ENCODE assay signal across 27 mouse cellular contexts in genomic region chr2:127339262-127339661, GRCm38 (mm10). TPM values are rescaled to one million over a fixed set of nuclear protein-coding genes. Genes with fewer than 3 reads are reported as not detected.
A peak's percentile ranks its signal among the peaks of the same experiment; 100 is the strongest.
DNase-seq lines count a peak whose midpoint lies in the region; ATAC-seq and TF ChIP-seq lines count a peak whose summit lies in the region.
"Had no signal": no experiment of that assay in that cellular context is flagged by ENCODE, and none has a peak within 500 bp of the region (broad histone marks: within the 10 kb centered on the region; RNA-seq: fewer than 3 reads in every experiment).

No protein-coding gene starts in this region.

- H3K4me3 ChIP-seq in spleen, adult 2 months (ENCODE audit: extremely low read depth, insufficient read depth, insufficient read length) = no peak overlapping the region
- no peak overlapping the region for H3K4me3 ChIP-seq in bone marrow, adult 2 months (replicated peaks; ENCODE audit: control insufficient read depth, low read depth, low read length)
- H3K4me3 ChIP-seq: embryonic facial prominence, embryonic 10.5 days; embryonic facial prominence, embryonic 12.5 days; forebrain, embryonic 13.5 days; forebrain, embryonic 15.5 days had no signal

- no peak for ATAC-seq in CD4-positive, CD25-positive, alpha-beta regulatory T cell, adult 4 months
- ATAC-seq: forebrain, embryonic 13.5 days; forebrain, embryonic 15.5 days; forebrain, postnatal 0 days; Patski had no signal

- DNase-seq in CD4-positive, CD25-positive, alpha-beta regulatory T cell, adult 2 months (ENCODE audit: low read depth, low spot score) = peak; percentile 49
- no peak for DNase-seq in spleen, adult 2 months (ENCODE audit: low read depth in 1 of 2, low spot score in 2 of 2)
- no peak for DNase-seq in spleen, postnatal 36 days (ENCODE audit: low spot score in 2 of 2)
- peak; percentile 19 for DNase-seq in A20 (ENCODE audit: low read depth, low spot score)
- no peak for DNase-seq in layer of hippocampus, adult 9-11 months
- no peak for DNase-seq in urinary bladder, adult 2 months (ENCODE audit: low spot score)
- DNase-seq: adrenal gland, adult 2 months; adrenal gland, postnatal 10 days; adrenal gland, postnatal 25 days; cerebellum, adult 11-12 months; cerebellum, adult 2 months; cerebellum, adult 9-10 months; cerebellum, postnatal 10 days; cerebellum, postnatal 25 days; forebrain, postnatal 0 days had no signal

- peak overlapping the region; percentile 33 for H3K27ac ChIP-seq in spleen, adult 2 months (ENCODE audit: insufficient read depth, low read length)
- 0 out of 2 replicates have a peak overlapping the region, but pooled peaks have one; percentile 21 for H3K27ac ChIP-seq in bone marrow, adult 2 months (ENCODE audit: control insufficient read depth, insufficient read depth, low read depth, low read length, poor library complexity)
- H3K27ac ChIP-seq: embryonic facial prominence, embryonic 10.5 days; embryonic facial prominence, embryonic 12.5 days; forebrain, embryonic 13.5 days; forebrain, embryonic 15.5 days had no signal

- 65% methylated on average over 6 of the region's 6 CpGs for WGBS in spleen, adult 2 months
- WGBS in bone marrow, adult 2 months = 69% methylated on average over 6 of the region's 6 CpGs

- no peak; the same call in 1 of the 2 replicates for TF ChIP-seq POLR2A in spleen, adult 2 months (IDR thresholded peaks at IDR 0.05; ENCODE audit: low read depth, low read length)
- no peak for TF ChIP-seq POLR2A in bone marrow, adult 2 months (IDR thresholded peaks at IDR 0.05; ENCODE audit: borderline replicate concordance, control insufficient read depth, low read depth, low read length)

- peaks cover 21% of the 10 kb centered on the region for H3K36me3 ChIP-seq in spleen, adult 2 months (ENCODE audit: control insufficient read depth, insufficient read depth, low read length)
- H3K36me3 ChIP-seq: embryonic facial prominence, embryonic 10.5 days; embryonic facial prominence, embryonic 12.5 days; forebrain, embryonic 15.5 days; G1E had no signal

- H3K27me3 ChIP-seq in spleen, adult 2 months (ENCODE audit: control insufficient read depth, insufficient read depth, low read length) = no peaks in the 10 kb centered on the region
- H3K27me3 ChIP-seq: Patski had no signal

- TF ChIP-seq CTCF in spleen, adult 2 months (IDR thresholded peaks at IDR 0.05; ENCODE audit: extremely low read depth, insufficient read depth, insufficient read length, insufficient replicate concordance) = no peak
- no peak for TF ChIP-seq CTCF in bone marrow, adult 2 months (IDR thresholded peaks at IDR 0.05; ENCODE audit: control insufficient read depth, insufficient read depth, low read length)

- H3K4me1 ChIP-seq in spleen, adult 2 months (ENCODE audit: control insufficient read depth, insufficient read depth, insufficient read length) = peaks cover 16% of the 10 kb centered on the region
- peaks cover 1% of the 10 kb centered on the region; the same call in 1 of the 2 replicates for H3K4me1 ChIP-seq in bone marrow, adult 2 months (ENCODE audit: control insufficient read depth, insufficient read depth, low read length)

RNA-seq across cellular contexts. Expression of gene Astl, which starts 0.8 kb away (rescaled TPM):
- under 1 TPM; 0.22 to 0.42 TPM for polyA plus RNA-seq in CD4-positive, CD25-positive, alpha-beta regulatory T cell, adult 4 months (2017; shearing (Covaris generic))
- polyA plus RNA-seq in spleen, adult 2 months (2012; rRNA removed) = 0.08 TPM in 2 replicates
- not detected in 2 replicates for polyA plus RNA-seq in bone marrow, adult 2 months (2011; ENCODE audit: insufficient read depth, insufficient read length, low replicate concordance, missing spikeins)
- not detected in 2 replicates for polyA plus RNA-seq in urinary bladder, adult 2 months (2012; rRNA removed)
- polyA plus RNA-seq: adrenal gland, adult 2 months; C2C12; cerebellum, adult 2 months; cortical plate, adult 2 months; embryonic facial prominence, embryonic 12.5 days; forebrain, embryonic 11.5 days; forebrain, embryonic 13.5 days; forebrain, embryonic 15.5 days; forebrain, postnatal 0 days; G1E; Patski had no signal

RNA-seq across cellular contexts. Expression of gene Dusp2, which starts 3.3 kb away (rescaled TPM):
- 10 to 100 TPM; 20.1 to 45.4 TPM for polyA plus RNA-seq in CD4-positive, CD25-positive, alpha-beta regulatory T cell, adult 4 months (2017; shearing (Covaris generic))
- 116 and 178 TPM in 2 replicates for polyA plus RNA-seq in spleen, adult 2 months (2012; rRNA removed)
- 15.1 and 23.2 TPM in 2 replicates for polyA plus RNA-seq in bone marrow, adult 2 months (2011; ENCODE audit: insufficient read depth, insufficient read length, low replicate concordance, missing spikeins)
- 2.9 and 3.0 TPM in 2 replicates for polyA plus RNA-seq in urinary bladder, adult 2 months (2012; rRNA removed)
- polyA plus RNA-seq: G1E had no signal

RNA-seq across cellular contexts. Expression of gene Adra2b, which starts 23.7 kb away (rescaled TPM):
- not detected for polyA plus RNA-seq in CD4-positive, CD25-positive, alpha-beta regulatory T cell, adult 4 months (2017; shearing (Covaris generic))
- 1.2 and 1.3 TPM in 2 replicates for polyA plus RNA-seq in spleen, adult 2 months (2012; rRNA removed)
- 0.74 TPM in 1 of 2 replicates, not detected in the other for polyA plus RNA-seq in bone marrow, adult 2 months (2011; ENCODE audit: insufficient read depth, insufficient read length, low replicate concordance, missing spikeins)
- polyA plus RNA-seq in urinary bladder, adult 2 months (2012; rRNA removed) = 0.03 and 0.09 TPM in 2 replicates
- polyA plus RNA-seq: activated CD4-positive, CD25-positive, alpha-beta regulatory T cell, adult 4 months; C2C12; G1E; Patski had no signal

Comparison
In these comparisons a context has a peak if more than half of its experiments do, and no peak if none do; other contexts are left out.
1. DNase-seq: peak in CD4-positive, CD25-positive, alpha-beta regulatory T cell, adult 2 months (single experiment) and A20 (single experiment); none in spleen, adult 2 months (0 of 2), spleen, postnatal 36 days (0 of 2), layer of hippocampus, adult 9-11 months (single experiment) and urinary bladder, adult 2 months (single experiment).